Mouse (Mus musculus) limb, embryonic 12.5 days (tissue): ENCODE measurements around the gene Hck. TPM values are rescaled to one million over a fixed set of nuclear protein-coding genes. Genes with fewer than 3 reads are reported as not detected.

Experiments used
- ATAC-seq: fragments of 200-750 bp; cut with Nextera tagmentation; 2 replicates; pipeline ENCODE4 v1.8.0; 2017; ENCODE audit warnings: low read depth, moderate TSS enrichment; ENCODE audit not compliant: insufficient number of reproducible peaks, insufficient read depth, low FRiP score, low TSS enrichment
- H3K27ac ChIP-seq: fragments of 300-500 bp; sonication (generic); 2 replicates; pipeline ENCODE4 v1.5.1; 2016; ENCODE audit warnings: mild to moderate bottlenecking, moderate library complexity
- H3K27me3 ChIP-seq: fragments of 300-500 bp; sonication (generic); 2 replicates; pipeline ENCODE4 v1.6.1; 2016; ENCODE audit warnings: mild to moderate bottlenecking, moderate library complexity
- H3K36me3 ChIP-seq: fragments of 300-500 bp; sonication (generic); 2 replicates; pipeline ENCODE4 v1.6.1; 2016; ENCODE audit warnings: mild to moderate bottlenecking, moderate library complexity
- H3K4me1 ChIP-seq: fragments of 300-500 bp; sonication (generic); replicated peaks from 2 replicates; pipeline ENCODE4 v1.6.1; 2016
- H3K4me2 ChIP-seq: fragments of 300-500 bp; sonication (generic); 2 replicates; pipeline ENCODE4 v1.6.1; 2016; ENCODE audit warnings: mild to moderate bottlenecking, moderate library complexity
- H3K4me3 ChIP-seq: fragments of 300-500 bp; sonication (generic); replicated peaks from 2 replicates; pipeline ENCODE4 v1.5.1; 2016; ENCODE audit warnings: mild to moderate bottlenecking
- H3K9ac ChIP-seq: fragments of 300-500 bp; sonication (generic); replicated peaks from 2 replicates; pipeline ENCODE4 v1.6.1; 2016; ENCODE audit warnings: mild to moderate bottlenecking, moderate library complexity
- H3K9me3 ChIP-seq: fragments of 300-500 bp; sonication (generic); 2 replicates; pipeline ENCODE4 v1.6.1; 2016; ENCODE audit warnings: mild to moderate bottlenecking, moderate library complexity
- WGBS: fragments of 180-500 bp; shearing (Covaris S2); methylation state at CpG from one replicate; pipeline ENCODE4 v1.1.7; 2016; 5-methylcytosine and 5-hydroxymethylcytosine counted together
- polyA plus RNA-seq: library from polyadenylated mRNA; unstranded; fragments of >200 nt; fragmentation: Nextera tagmentation; extraction: Ambion mirVana; gene quantifications from 2 replicates; pipeline ENCODE4 v1.2.1, GENCODE M21; 2016

The Hck gene
- polyA plus RNA-seq: 2.9 and 3.9 TPM in 2 replicates

GRCm38 (mm10) chr2:153108313-153109264 is at the start of gene Hck:
Gene Hck, plus strand, starts transcription at chr2:153108468.
- no peak within 1 kb of the TSS; the same call in 1 of the 2 replicates for H3K9ac ChIP-seq
- ATAC-seq: 0 out of 2 replicates have a peak, but pooled peaks have one; percentile 28
- no peaks in the 10 kb centered on the region for H3K9me3 ChIP-seq
- H3K27ac ChIP-seq: no peak within 1 kb of the TSS
- H3K4me3 ChIP-seq: peak within 1 kb of the TSS; percentile 46
- H3K4me1 ChIP-seq: peaks cover 18% of the 10 kb centered on the region
- peak within 1 kb of the TSS; percentile 71 for H3K4me2 ChIP-seq
- WGBS: 3% methylated on average over 52 of the region's 52 CpGs
- peaks cover 86% of the 10 kb centered on the region for H3K27me3 ChIP-seq
- H3K36me3 ChIP-seq: no peaks in the 10 kb centered on the region

- H3K36me3 ChIP-seq: no peaks in the 10 kb centered on the region
- no peak overlapping the region for H3K27ac ChIP-seq
- no peak overlapping the region for H3K4me3 ChIP-seq
- H3K27me3 ChIP-seq: peaks cover 18% of the 10 kb centered on the region; the same call in 1 of the 2 replicates
- 84% methylated on average over 7 of the region's 7 CpGs for WGBS
- H3K4me1 ChIP-seq: no peaks in the 10 kb centered on the region
- no peak overlapping the region for H3K4me2 ChIP-seq
- no peak for ATAC-seq
- no peak overlapping the region for H3K9ac ChIP-seq
- no peaks in the 10 kb centered on the region for H3K9me3 ChIP-seq
Measured at GRCm38 (mm10) chr2:153060216-153060615, 48.1 kb upstream of the Hck start.

- H3K4me2 ChIP-seq: no peak overlapping the region
- H3K27ac ChIP-seq: no peak overlapping the region
- peaks cover 43% of the 10 kb centered on the region for H3K27me3 ChIP-seq
- H3K36me3 ChIP-seq: no peaks in the 10 kb centered on the region
- H3K9me3 ChIP-seq: no peaks in the 10 kb centered on the region
- no peak for ATAC-seq
- no peaks in the 10 kb centered on the region for H3K4me1 ChIP-seq
- WGBS: 58% methylated on average over 3 of the region's 3 CpGs
- H3K4me3 ChIP-seq: no peak overlapping the region
- no peak overlapping the region for H3K9ac ChIP-seq
Measured at GRCm38 (mm10) chr2:153063394-153063793, 44.9 kb upstream of the Hck start.

- Histone ChIP-seq H3K36me3 (no peaks in the 10 kb centered on the region), H3K9ac (no peak overlapping the region), H3K4me1 (no peaks in the 10 kb centered on the region), H3K4me3 (no peak overlapping the region), H3K27ac (no peak overlapping the region), H3K27me3 (peaks cover 45% of the 10 kb centered on the region), H3K4me2 (no peak overlapping the region), H3K9me3 (no peaks in the 10 kb centered on the region)
- WGBS: 68% methylated on average over 9 of the region's 9 CpGs
- no peak for ATAC-seq
Measured at GRCm38 (mm10) chr2:153064190-153064970, 43.9 kb upstream of the Hck start.

GRCm38 (mm10) chr2:153065747-153066508 is 42.3 kb upstream of the Hck start, which contains the start of gene Ccm2l:
Gene Ccm2l, plus strand, starts transcription at chr2:153065955.
- Histone ChIP-seq H3K4me2 (no peak within 1 kb of the TSS), H3K9ac (no peak within 1 kb of the TSS), H3K9me3 (no peaks in the 10 kb centered on the region), H3K4me1 (no peaks in the 10 kb centered on the region), H3K27me3 (peaks cover 57% of the 10 kb centered on the region), H3K36me3 (no peaks in the 10 kb centered on the region), H3K4me3 (no peak within 1 kb of the TSS), H3K27ac (0 out of 2 replicates have a peak within 1 kb of the TSS, but pooled peaks have one; percentile 7)
- 39% methylated on average over 12 of the region's 12 CpGs for WGBS
- no peak for ATAC-seq

GRCm38 (mm10) chr2:153066991-153067390 is 41.3 kb upstream of the Hck start:
- Histone ChIP-seq H3K4me3 (no peak overlapping the region), H3K27ac (no peak overlapping the region), H3K9me3 (no peaks in the 10 kb centered on the region; the same call in 1 of the 2 replicates), H3K36me3 (no peaks in the 10 kb centered on the region), H3K9ac (no peak overlapping the region), H3K4me2 (no peak overlapping the region), H3K4me1 (peaks cover 5% of the 10 kb centered on the region; the same call in 1 of the 2 replicates), H3K27me3 (peaks cover 68% of the 10 kb centered on the region)
- 45% methylated on average over 6 of the region's 6 CpGs for WGBS
- ATAC-seq: no peak

- no peaks in the 10 kb centered on the region; the same call in 1 of the 2 replicates for H3K9me3 ChIP-seq
- 0 out of 2 replicates have a peak overlapping the region, but pooled peaks have one; percentile 37 for H3K4me3 ChIP-seq
- H3K36me3 ChIP-seq: no peaks in the 10 kb centered on the region
- peaks cover 82% of the 10 kb centered on the region for H3K27me3 ChIP-seq
- peaks cover 6% of the 10 kb centered on the region; the same call in 1 of the 2 replicates for H3K4me1 ChIP-seq
- H3K9ac ChIP-seq: no peak overlapping the region
- 9% methylated on average over 23 of the region's 23 CpGs for WGBS
- no peak overlapping the region for H3K27ac ChIP-seq
- no peak for ATAC-seq
- H3K4me2 ChIP-seq: peak overlapping the region; percentile 62; the same call in 1 of the 2 replicates
Measured at GRCm38 (mm10) chr2:153070762-153071490, 37.3 kb upstream of the Hck start.

GRCm38 (mm10) chr2:153071491-153072184 is 36.6 kb upstream of the Hck start:
- Histone ChIP-seq H3K4me2 (peak overlapping the region; percentile 62), H3K9ac (peak overlapping the region; percentile 57), H3K36me3 (no peaks in the 10 kb centered on the region), H3K27ac (no peak overlapping the region), H3K4me3 (peak overlapping the region; percentile 37), H3K4me1 (peaks cover 8% of the 10 kb centered on the region; the same call in 1 of the 2 replicates), H3K27me3 (peaks cover 76% of the 10 kb centered on the region), H3K9me3 (no peaks in the 10 kb centered on the region; the same call in 1 of the 2 replicates)
- ATAC-seq: no peak
- 3% methylated on average over 67 of the region's 67 CpGs for WGBS

GRCm38 (mm10) chr2:153074651-153075050 is 33.6 kb upstream of the Hck start:
- H3K27me3 ChIP-seq: peaks cover 68% of the 10 kb centered on the region
- H3K4me1 ChIP-seq: peaks cover 8% of the 10 kb centered on the region; the same call in 1 of the 2 replicates
- no peak overlapping the region for H3K4me2 ChIP-seq
- H3K9ac ChIP-seq: no peak overlapping the region
- no peaks in the 10 kb centered on the region for H3K36me3 ChIP-seq
- WGBS: 87% methylated on average over 10 of the region's 10 CpGs
- no peak overlapping the region for H3K27ac ChIP-seq
- ATAC-seq: no peak
- no peaks in the 10 kb centered on the region; the same call in 1 of the 2 replicates for H3K9me3 ChIP-seq
- no peak overlapping the region for H3K4me3 ChIP-seq
